Mouse (Mus musculus) liver, postnatal 0 days (tissue): ENCODE measurements at regions not wholly inside any gene's neighbourhood (a gene's known extent, or its start where the extent isn't known, plus 50 kb on each side); places are given as distances from the start of the nearest gene placed in this dataset.
"Not testable (repeated sequence)": the region's sequence is repeated elsewhere in the genome, so short reads cannot be mapped to it uniquely, and the experiment has no call there.

Experiments
- CTCF ChIP-seq: sonication (generic); IDR thresholded peaks from 2 replicates; pipeline ENCODE4 v1.5.1; 2016; ENCODE audit warnings: antibody characterized with exemption, low read depth
- EP300 ChIP-seq: IDR thresholded peaks from 2 replicates; pipeline ENCODE4 v1.6.1; 2016; ENCODE audit warnings: antibody characterized with exemption, low read depth, mild to moderate bottlenecking

GRCm38 (mm10) chr15:8805565-8805964 is 95.0 kb upstream of the Slc1a3 start:
- not testable (repeated sequence) for TF ChIP-seq EP300, CTCF
